In the genomic region with DNA sequence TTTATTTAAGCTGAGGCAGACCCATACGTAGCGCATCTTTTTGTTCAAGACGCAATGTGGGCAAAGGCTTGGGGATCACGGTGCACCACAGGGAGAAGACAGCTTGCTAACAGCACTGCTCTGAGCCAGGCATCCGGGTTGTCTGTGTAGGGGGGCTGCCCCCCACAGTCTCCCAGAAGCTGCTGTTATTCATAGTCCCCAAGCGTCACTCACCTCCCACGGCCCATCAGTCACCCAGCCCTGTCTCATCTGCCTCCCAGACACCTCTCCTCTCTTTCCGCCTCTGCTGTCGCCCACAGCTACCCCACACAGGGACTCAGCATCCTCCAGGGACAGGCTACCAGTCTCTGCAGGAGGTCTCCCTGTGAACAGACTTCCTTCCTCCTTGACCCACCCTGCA, we compare ENCODE assay signal across 21 mouse cellular contexts.
DNase-seq lines count a peak whose midpoint lies in the region; ATAC-seq and TF ChIP-seq lines count a peak whose summit lies in the region.
"Had no signal": no experiment of that assay in that cellular context is flagged by ENCODE, and none has a peak within 500 bp of the region (broad histone marks: within the 10 kb centered on the region; RNA-seq: fewer than 3 reads in every experiment).

No protein-coding gene starts in this region.

- H3K4me1 ChIP-seq in heart, embryonic 11.5 days (ENCODE audit: control insufficient read depth, insufficient read depth, low read length) = no peaks in the 10 kb centered on the region
- H3K4me1 ChIP-seq: embryonic facial prominence, embryonic 13.5 days; midbrain, embryonic 15.5 days had no signal

- no peak overlapping the region for H3K4me3 ChIP-seq in layer of hippocampus, adult 2 months
- no peak overlapping the region for H3K4me3 ChIP-seq in heart, embryonic 11.5 days (ENCODE audit: low read depth, low read length)
- H3K4me3 ChIP-seq: embryonic facial prominence, embryonic 13.5 days; heart, embryonic 12.5 days; midbrain, embryonic 15.5 days had no signal

- H3K27me3 ChIP-seq in heart, embryonic 11.5 days (ENCODE audit: control insufficient read depth, insufficient read depth, low read length) = no peaks in the 10 kb centered on the region
- H3K27me3 ChIP-seq: midbrain, embryonic 15.5 days had no signal

- 42% methylated on average over 9 of the region's 9 CpGs for WGBS in heart, embryonic 11.5 days (ENCODE audit: insufficient replicate concordance)

- intact Hi-C loops in left cerebral cortex, postnatal 4 days (cut with DNase I) = no loop called here

- peak overlapping the region; percentile 92 for H3K27ac ChIP-seq in layer of hippocampus, adult 2 months
- H3K27ac ChIP-seq in heart, embryonic 11.5 days (ENCODE audit: low read depth, low read length) = no peak overlapping the region
- H3K27ac ChIP-seq: embryonic facial prominence, embryonic 13.5 days; hindbrain, postnatal 0 days; macrophage; midbrain, embryonic 15.5 days had no signal

- no peaks in the 10 kb centered on the region for H3K36me3 ChIP-seq in heart, embryonic 11.5 days (ENCODE audit: control insufficient read depth, insufficient read depth, low read length)
- H3K36me3 ChIP-seq: embryonic facial prominence, embryonic 13.5 days; heart, embryonic 12.5 days; midbrain, embryonic 15.5 days had no signal

- DNase-seq in left cerebral cortex, adult 11 months (ENCODE audit: low spot score) = peak; percentile 79
- no peak for DNase-seq in left cerebral cortex, postnatal 4 days
- DNase-seq in layer of hippocampus, adult 2 months (ENCODE audit: low spot score in 2 of 2) = peak; percentile 84 to 93
- peak; percentile 83 to 87 for DNase-seq in left cerebral cortex, adult 9 months (ENCODE audit: low spot score in 2 of 2)
- peak; percentile 85 to 94 for DNase-seq in right cerebral cortex, postnatal 36 days (ENCODE audit: low spot score in 2 of 2)
- DNase-seq in adrenal gland, adult 8-10 months = no peak
- DNase-seq in testis, postnatal 10 days (ENCODE audit: low spot score) = no peak
- DNase-seq: cerebellum, postnatal 25 days; gastrocnemius, postnatal 14 days; heart, postnatal 36 days; liver; lung, adult 18-20 months; spleen, adult 18-20 months; thymus, postnatal 4 days had no signal

- no peak overlapping the region for H3K9ac ChIP-seq in heart, embryonic 11.5 days (ENCODE audit: low read depth, low read length)
- H3K9ac ChIP-seq: embryonic facial prominence, embryonic 13.5 days; heart, embryonic 12.5 days; midbrain, embryonic 15.5 days had no signal

- TF ChIP-seq CTCF in layer of hippocampus, adult 2 months (conservative IDR thresholded peaks at IDR 0.05) = no peak

- ATAC-seq in heart, embryonic 11.5 days (replicated peaks; ENCODE audit: insufficient number of reproducible peaks, low FRiP score, low TSS enrichment) = no peak
- ATAC-seq: hindbrain, postnatal 0 days; midbrain, embryonic 15.5 days; Patski had no signal

- H3K4me2 ChIP-seq in heart, embryonic 11.5 days = no peak overlapping the region
- H3K4me2 ChIP-seq: embryonic facial prominence, embryonic 13.5 days; heart, embryonic 12.5 days; midbrain, embryonic 15.5 days had no signal

- no peaks in the 10 kb centered on the region for H3K9me3 ChIP-seq in heart, embryonic 11.5 days (replicated peaks; ENCODE audit: control insufficient read depth, low read length)
- H3K9me3 ChIP-seq: heart, embryonic 12.5 days; midbrain, embryonic 15.5 days had no signal

Comparison
In these comparisons a context has a peak if more than half of its experiments do, and no peak if none do; other contexts are left out.
1. DNase-seq: peak in left cerebral cortex, adult 11 months (single experiment), layer of hippocampus, adult 2 months (2 of 2), left cerebral cortex, adult 9 months (2 of 2) and right cerebral cortex, postnatal 36 days (2 of 2); none in left cerebral cortex, postnatal 4 days (single experiment), adrenal gland, adult 8-10 months (single experiment) and testis, postnatal 10 days (single experiment).